10 mouse cellular contexts compared by ENCODE assay signal in genomic region chr10:120270777-120271176, GRCm38 (mm10). TPM values are rescaled to one million over a fixed set of nuclear protein-coding genes. Genes with fewer than 3 reads are reported as not detected.
DNase-seq lines count a peak whose midpoint lies in the region; ATAC-seq lines count a peak whose summit lies in the region.
"Had no signal": no experiment of that assay in that cellular context is flagged by ENCODE, and none has a peak within 500 bp of the region (broad histone marks: within the 10 kb centered on the region; RNA-seq: fewer than 3 reads in every experiment).

No protein-coding gene starts in this region.

- H3K4me3 ChIP-seq in midbrain, embryonic 14.5 days (replicated peaks; ENCODE audit: low read depth, low read length), result no peak overlapping the region
- H3K4me3 ChIP-seq in midbrain, embryonic 15.5 days, result no peak overlapping the region
- H3K4me3 ChIP-seq: hindbrain, embryonic 15.5 days; myocyte had no signal

- no peaks in the 10 kb centered on the region for H3K9me3 ChIP-seq in midbrain, embryonic 14.5 days (ENCODE audit: control insufficient read depth, low read length)
- H3K9me3 ChIP-seq in midbrain, embryonic 15.5 days, result no peaks in the 10 kb centered on the region
- H3K9me3 ChIP-seq: hindbrain, embryonic 15.5 days had no signal

- no peak overlapping the region for H3K4me2 ChIP-seq in midbrain, embryonic 14.5 days (ENCODE audit: low read length)
- H3K4me2 ChIP-seq in midbrain, embryonic 15.5 days, result no peak overlapping the region

- no peak overlapping the region for H3K9ac ChIP-seq in midbrain, embryonic 14.5 days (replicated peaks; ENCODE audit: low read length)
- no peak overlapping the region for H3K9ac ChIP-seq in midbrain, embryonic 15.5 days
- H3K9ac ChIP-seq: hindbrain, embryonic 15.5 days had no signal

- H3K4me1 ChIP-seq in midbrain, embryonic 14.5 days (ENCODE audit: control insufficient read depth, insufficient read depth, low read length), result peaks cover 11% of the 10 kb centered on the region; the same call in 1 of the 2 replicates
- H3K4me1 ChIP-seq in midbrain, embryonic 15.5 days, result peaks cover 17% of the 10 kb centered on the region

- WGBS in midbrain, embryonic 14.5 days, result 79% methylated on average over 4 of the region's 4 CpGs
- WGBS in midbrain, embryonic 15.5 days, result 79% methylated on average over 4 of the region's 4 CpGs

- DNase-seq in embryo, embryonic 10 days (ENCODE audit: low spot score), result peak; percentile 77
- DNase-seq in embryo, embryonic 11 days, result no peak
- peak; percentile 71 for DNase-seq in midbrain, embryonic 14.5 days
- peak; percentile 67 for DNase-seq in adrenal gland, postnatal 14 days
- peak; percentile 80 for DNase-seq in induced T-regulatory cell, adult 2 months (ENCODE audit: low read depth)
- peak; percentile 83 for DNase-seq in lung, postnatal 36 days
- DNase-seq in yolk sac, embryonic 10.5 days (ENCODE audit: low spot score), result no peak

- ATAC-seq in midbrain, embryonic 14.5 days (ENCODE audit: low FRiP score, low TSS enrichment), result no peak
- no peak for ATAC-seq in midbrain, embryonic 15.5 days (replicated peaks)

- no peaks in the 10 kb centered on the region for H3K36me3 ChIP-seq in midbrain, embryonic 14.5 days (ENCODE audit: control insufficient read depth, insufficient read depth, low read length)
- H3K36me3 ChIP-seq in midbrain, embryonic 15.5 days (replicated peaks), result no peaks in the 10 kb centered on the region
- H3K36me3 ChIP-seq: hindbrain, embryonic 15.5 days had no signal

- H3K27ac ChIP-seq in midbrain, embryonic 14.5 days (replicated peaks; ENCODE audit: low read depth, low read length), result no peak overlapping the region
- H3K27ac ChIP-seq in midbrain, embryonic 15.5 days, result no peak overlapping the region
- H3K27ac ChIP-seq: hindbrain, embryonic 15.5 days had no signal

- no peaks in the 10 kb centered on the region for H3K27me3 ChIP-seq in midbrain, embryonic 14.5 days (ENCODE audit: control insufficient read depth, insufficient read depth, low read length)
- H3K27me3 ChIP-seq in midbrain, embryonic 15.5 days (replicated peaks), result no peaks in the 10 kb centered on the region; the same call in 1 of the 2 replicates
- H3K27me3 ChIP-seq: hindbrain, embryonic 15.5 days had no signal

RNA-seq across cellular contexts. Expression of gene Llph, which starts 43.9 kb away (rescaled TPM):
- polyA plus RNA-seq in midbrain, embryonic 14.5 days (2014; fragmentation: Nextera tagmentation; extraction: Ambion mirVana), result 39.6 and 40.7 TPM in 2 replicates
- 34.7 and 39.6 TPM in 2 replicates for polyA plus RNA-seq in midbrain, embryonic 15.5 days (2015; fragmentation: Nextera tagmentation; extraction: Ambion mirVana)
- 30.3 and 37.1 TPM in 2 replicates for total RNA-seq in adrenal gland, postnatal 14 days (2021)

Comparison
In these comparisons a context has a peak if more than half of its experiments do, and no peak if none do; other contexts are left out.
1. DNase-seq: peak in embryo, embryonic 10 days (single experiment), midbrain, embryonic 14.5 days (single experiment), adrenal gland, postnatal 14 days (single experiment), induced T-regulatory cell, adult 2 months (single experiment) and lung, postnatal 36 days (single experiment); none in embryo, embryonic 11 days (single experiment) and yolk sac, embryonic 10.5 days (single experiment).